Mouse (Mus musculus) olfactory bulb, adult 2 months (tissue): ENCODE results near the gene 2310046K23Rik.

Experiments
- CTCF ChIP-seq: fragments of 200-500 bp; IDR thresholded peaks from 2 replicates; pipeline ENCODE4 v1.5.1; 2012; ENCODE audit warnings: low read depth, mild to moderate bottlenecking, low read length, moderate library complexity; ENCODE audit not compliant: insufficient read depth
- POLR2A ChIP-seq: fragments of 200-500 bp; IDR thresholded peaks from 2 replicates; pipeline ENCODE4 v1.6.1; 2012; ENCODE audit warnings: mild to moderate bottlenecking, low read depth, low read length, moderate library complexity; ENCODE audit not compliant: insufficient read depth

DNA sequence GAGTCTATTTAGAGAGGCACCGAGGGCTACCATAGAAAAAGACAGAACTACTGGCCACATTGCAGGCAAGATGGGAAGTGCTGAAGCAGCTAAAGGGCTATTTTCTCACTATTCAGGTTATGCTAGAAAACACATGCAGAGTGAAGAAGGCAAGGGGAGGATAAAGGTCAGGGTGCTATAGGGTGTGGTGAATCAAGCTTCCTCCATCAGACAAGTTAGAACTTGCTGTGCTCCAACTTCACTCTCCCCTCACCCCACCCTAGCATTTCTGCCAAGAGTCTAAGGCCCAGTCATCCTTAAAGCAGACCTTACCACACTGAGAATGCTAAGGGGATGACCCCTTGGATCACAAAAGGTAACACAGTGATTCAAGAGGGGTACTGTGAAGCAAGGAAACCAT, 45.2 kb upstream of the 2310046K23Rik start:
- no peak for TF ChIP-seq CTCF
- no peak for TF ChIP-seq POLR2A
